Mouse (Mus musculus): ENCODE measurements around the gene Blcap.

Gene Blcap

DNA sequence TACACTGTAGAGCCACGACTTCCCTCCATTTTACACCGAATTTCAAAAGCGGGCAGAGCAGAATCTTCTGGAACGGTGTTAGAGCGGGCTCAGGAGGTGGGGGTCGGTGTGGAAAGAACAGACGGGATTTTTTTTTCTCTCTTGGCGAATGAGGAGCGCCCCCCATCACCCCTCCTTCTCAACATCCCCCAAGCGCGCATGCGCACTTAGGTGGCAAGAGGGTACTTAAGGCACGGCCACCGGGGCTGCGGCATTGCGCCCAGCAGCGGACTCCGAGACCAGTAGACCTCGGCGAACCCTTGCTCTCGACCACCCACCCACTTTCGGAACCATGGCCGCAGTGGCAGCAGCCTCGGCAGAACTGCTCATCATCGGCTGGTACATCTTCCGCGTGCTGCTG lies 11.2 kb downstream of the Blcap start, which contains the start of gene Nnat:
TSS of gene Nnat (plus strand) at position 221 of the 400 bp plus-strand sequence.
- DNase-seq (ENCODE audit: low spot score in 2 of 2), result peak in 1 of 2 experiments; percentile 31

DNA sequence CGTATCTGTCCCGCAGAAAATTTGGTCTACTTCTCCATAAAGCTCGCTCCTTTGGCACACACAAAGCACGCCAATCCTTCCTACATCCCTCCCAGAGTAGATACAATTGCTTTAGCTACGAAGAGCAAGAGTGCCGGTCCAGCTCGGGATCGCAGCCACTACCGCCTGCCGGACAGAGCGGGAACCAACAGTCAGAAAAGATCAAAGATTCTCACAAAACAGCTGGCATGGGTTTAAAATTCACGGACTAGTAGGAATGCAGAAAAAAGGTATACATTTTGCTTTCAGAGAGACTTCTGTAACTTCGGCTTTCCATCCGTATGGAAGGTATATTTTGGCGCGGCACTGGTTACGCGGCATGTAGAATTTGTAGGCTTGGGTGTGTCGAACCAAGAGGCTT lies 11.6 kb downstream of the Blcap start:
- no peak for DNase-seq (ENCODE audit: low spot score in 2 of 2)

DNA sequence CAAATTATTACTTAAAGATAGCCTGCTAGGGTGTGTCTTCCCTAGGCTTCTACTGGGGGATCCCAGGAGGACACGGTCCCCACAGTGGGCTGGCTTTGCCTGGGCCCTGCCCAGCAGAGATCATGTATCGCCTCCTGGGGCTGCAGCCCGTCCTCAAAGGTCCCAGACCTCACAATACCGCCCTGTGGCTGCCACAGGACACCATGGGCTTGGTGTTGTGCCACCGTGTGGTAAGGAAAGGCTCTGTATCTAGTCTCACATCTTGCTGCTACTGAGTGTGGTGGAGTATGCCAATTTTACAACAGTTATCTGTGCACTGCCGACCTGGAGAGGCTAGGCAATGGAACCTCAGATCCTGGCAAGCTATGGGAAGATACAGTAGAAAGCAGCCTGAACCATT lies 12.6 kb downstream of the Blcap start:
- no peak for DNase-seq (ENCODE audit: low spot score in 2 of 2)

DNA sequence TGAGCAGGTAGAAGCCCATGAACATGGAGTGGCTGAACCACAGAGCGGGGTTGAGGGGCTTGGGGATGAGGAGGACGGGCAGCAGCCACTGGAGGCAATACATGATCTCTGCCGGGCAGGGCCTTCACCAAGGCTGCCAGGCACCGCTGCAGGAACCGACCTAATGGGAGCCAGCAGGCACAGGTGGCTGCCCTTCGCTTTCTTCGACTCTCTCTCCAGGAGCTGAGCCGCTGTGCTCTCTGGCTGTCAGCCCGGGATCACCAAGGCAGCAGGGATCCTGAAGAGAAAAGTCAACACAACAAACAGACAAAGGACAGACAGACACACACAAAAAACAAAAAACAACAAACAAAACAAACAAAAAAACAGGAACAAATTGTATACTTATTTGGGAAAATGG lies 13.0 kb downstream of the Blcap start:
- no peak for DNase-seq (ENCODE audit: low spot score in 2 of 2)

DNA sequence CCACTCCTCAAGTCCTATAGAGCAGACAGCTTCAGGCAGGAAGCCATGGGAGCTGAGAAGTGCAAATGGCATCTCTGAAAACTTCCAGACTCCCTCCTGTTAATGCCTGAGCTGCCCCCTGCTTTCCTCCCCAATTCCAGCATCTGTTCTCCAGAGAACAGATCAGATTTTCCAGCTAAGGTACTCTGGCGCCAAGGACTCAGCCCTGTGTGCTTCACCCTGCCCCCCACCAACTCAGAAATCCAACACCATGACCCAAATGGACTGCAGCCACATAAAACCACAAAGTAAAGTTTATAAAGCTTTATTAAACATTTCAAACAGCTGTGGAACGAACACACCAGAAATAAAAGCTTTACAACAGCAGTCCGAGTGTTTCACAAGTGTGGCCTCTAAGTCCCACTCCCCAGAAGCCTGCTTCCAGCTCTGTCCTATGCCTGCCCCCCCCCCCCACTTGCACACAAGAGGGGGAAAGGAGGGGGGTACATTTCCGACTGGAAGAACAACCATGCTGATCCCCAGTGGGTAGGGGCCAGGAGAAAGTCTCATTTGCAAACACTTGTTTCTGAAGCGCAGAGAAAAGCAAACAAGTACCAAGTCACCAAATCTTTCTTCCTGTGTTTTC lies 14.9 kb downstream of the Blcap start:
- DNase-seq (ENCODE audit: low spot score in 2 of 2), result no peak

DNA sequence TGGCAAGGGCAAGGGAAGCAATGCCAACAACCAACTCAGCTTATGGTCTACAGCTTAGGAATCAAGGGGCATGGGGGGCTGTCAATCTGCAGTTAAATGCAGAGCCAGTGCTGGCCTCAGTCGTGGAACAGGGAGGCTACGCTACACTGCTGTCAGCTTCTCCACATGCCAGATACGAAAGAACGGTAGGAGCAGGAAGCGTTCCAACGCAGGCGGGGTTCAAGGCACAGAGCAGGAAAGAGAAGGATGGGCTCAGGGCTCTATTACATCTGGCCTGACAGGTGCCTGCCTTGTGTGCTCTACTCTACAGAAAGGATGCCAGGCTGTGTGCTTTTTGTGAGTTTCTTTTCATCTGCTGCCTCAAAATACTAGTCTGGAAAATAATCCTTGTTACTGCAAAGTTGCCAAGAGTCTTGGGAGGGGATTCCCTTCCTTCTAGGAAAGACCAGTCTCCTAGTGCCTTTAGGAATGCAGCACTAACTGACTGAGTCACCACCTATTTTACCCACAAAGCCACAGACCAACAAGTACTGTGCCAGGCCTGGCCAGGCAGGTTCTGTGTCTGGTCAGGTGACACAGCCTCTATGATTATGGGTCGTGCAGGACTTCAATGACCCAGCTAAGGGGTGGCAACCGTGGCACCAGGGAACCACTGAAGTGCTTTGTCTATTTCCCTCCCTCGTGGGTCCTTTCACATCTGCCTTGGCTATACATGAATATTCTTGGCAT lies 18.8 kb downstream of the Blcap start:
- no peak for DNase-seq (ENCODE audit: low spot score in 2 of 2)

DNA sequence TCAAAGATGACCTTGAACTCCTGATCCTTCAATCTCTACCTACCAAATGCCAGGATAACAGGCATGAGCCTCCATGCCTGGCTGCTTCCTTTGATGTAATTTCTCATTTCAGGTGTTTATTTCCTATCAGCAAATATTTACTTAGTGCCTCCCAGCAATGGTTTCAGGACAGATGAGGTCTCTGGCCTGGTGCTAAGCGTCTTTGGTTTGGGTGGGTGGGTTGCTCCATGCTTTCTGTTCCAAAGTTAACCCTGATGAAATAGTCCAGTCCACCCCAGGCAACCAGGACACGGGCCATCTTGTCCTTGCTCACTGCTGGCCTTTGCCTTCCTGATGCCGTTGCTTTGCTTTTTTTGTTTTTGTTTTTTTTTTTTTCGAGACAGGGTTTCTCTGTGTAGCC lies 20.8 kb downstream of the Blcap start:
- DNase-seq (ENCODE audit: low spot score in 2 of 2), result no peak

DNA sequence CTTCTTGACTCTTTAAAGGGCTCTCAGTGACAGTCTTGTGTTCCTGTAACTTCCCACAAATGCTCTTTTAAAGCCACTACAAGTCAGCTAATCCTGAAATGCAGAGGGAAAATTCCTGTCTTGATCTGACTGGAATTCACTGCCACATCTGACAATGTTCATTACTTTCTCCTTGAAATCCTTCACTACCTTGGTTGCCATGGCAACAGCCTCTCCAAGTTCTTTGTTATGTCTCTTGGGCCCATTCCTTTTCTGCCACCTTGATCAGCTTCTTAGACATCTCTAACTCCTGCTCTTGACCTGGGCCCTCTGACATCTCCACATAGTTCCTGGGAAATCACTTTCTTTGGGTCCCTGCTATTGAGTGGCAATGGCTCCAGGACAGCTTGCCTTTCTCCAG lies 24.4 kb downstream of the Blcap start:
- no peak for DNase-seq (ENCODE audit: low spot score in 2 of 2)

DNA sequence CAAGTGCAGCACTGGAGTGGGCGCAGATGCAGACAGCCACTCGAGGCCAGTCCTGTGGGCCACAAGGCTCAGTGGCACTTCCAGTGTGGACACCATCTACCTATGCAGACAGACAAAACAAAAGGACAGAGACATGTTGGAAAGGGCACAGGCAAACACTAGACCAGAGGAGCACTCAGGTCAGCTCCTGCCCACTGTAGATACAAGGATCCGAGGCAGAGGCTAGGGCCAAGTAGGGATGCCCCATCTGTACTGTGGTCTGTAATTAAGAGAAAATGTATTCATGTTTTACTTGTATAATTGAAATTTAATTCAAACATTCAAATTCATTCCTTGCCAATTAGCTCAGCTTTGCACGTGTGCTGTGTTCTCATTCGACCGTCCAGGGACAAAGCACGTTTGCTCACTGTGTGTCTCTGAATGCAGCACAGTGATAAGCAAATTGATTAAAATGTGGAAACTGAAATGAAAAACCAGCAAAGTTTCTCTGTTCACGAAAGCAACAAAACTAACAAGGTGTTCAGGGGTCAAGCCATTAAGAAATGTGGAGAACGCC lies 26.7 kb downstream of the Blcap start:
- DNase-seq (ENCODE audit: low spot score in 2 of 2), result no peak

DNA sequence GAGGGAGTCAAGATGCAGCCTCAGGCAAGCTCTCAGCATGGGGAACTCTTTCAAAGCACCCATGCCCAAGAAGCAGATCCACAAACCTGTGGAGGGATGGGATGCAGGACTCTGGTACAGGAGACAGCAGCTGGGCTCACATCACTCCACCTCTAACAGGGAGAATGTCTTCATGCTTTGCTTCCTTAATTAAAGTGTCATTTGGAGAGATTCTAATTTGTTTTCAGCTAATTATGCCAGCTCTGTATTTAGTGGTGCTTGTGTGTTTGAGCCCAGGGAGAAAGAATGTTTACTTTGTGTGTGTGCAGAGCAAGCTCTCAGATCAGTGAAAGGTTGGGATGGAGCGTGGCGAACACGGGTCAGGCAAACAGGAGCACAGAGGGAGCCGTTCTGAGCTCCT lies 28.7 kb downstream of the Blcap start:
- DNase-seq (ENCODE audit: low spot score in 2 of 2), result no peak

DNA sequence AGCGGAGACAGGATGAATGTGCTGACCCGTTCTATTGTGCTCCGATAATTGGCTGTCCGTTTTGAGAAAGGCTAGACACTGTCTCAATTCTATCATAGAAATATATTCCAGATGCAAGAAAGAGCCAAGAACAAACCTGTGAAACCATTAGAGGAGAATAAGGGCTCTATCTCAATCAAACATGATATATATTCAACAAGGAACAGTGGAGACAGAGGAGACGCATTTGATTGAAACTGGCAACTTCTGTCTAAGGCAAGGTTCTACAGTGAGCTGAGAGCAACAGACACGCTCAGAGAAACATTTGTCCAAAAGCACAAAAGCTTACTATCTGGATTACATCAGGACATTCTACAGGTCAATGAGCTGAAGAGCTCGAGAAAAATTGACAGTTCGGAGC lies 29.4 kb downstream of the Blcap start:
- no peak for DNase-seq (ENCODE audit: low spot score in 2 of 2)

DNA sequence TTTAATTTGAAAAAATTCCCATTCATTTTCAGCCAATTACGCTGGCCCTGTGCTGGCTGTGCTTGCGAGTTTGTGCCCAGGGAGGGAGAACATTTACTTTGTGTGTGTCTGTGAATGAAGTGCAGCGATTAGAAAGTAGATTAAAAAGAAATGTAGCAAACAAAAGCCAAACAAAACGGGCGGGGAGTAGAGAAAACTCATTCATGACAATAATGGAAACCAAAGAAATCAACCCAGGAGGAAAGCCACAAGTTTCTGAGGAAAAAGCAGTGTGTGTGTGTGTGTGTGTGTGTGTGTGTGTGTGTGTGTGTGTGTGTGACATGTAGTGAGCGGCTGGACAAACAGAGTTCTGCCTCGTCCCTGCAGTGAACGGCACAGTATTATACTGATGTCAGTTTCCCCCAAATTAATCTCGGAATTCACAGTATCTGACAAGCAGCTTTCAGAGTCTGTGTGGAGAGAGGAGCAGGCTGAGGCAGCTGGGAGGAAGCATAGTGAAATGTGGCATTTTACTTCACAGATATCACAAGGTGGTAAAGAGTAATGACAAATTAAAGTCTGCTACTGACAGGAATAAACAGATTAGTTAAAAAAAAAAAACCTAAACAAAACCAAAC lies 30.0 kb downstream of the Blcap start:
- DNase-seq (ENCODE audit: low spot score in 2 of 2), result no peak

DNA sequence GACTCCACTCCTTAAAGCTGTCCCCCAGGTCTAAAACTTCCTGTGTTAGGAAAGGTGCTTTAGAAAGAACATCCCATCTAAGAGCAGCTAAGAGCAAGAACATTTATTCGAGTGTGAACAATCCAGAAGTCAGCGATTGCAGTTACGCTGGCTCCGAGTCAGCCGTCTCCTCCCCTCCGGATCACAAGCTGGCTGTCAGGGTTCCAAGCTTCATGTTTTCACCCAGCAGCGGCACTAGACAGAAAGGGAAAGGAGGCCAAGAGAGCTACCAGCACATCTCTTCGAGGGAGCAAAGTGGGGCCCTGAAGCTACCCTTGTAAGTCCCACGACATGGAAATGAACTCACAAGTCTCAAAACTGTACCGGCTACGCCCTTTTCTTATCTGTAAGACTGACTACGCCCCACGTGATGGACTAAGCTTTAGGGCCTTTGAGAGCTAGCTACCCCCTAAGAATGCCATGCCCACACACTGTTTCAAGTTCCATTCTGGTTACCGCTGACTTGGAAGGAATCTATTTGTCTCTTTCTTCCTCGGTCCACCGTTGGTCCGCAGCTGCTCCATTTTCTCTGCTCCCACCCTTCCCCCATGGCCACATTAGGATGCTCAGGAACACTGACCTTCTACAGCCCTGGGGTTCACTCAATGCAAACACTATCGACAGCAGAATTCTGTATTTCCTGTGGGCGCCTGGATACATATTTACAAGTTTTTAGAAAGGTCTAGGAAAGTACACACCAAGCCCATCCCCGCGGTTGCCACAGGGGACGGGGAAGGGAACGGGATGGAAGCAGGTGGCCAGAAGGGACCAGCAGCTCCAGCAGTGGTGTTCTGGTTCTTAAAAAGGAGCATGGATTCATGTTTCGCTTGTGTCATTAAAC lies 30.8 kb downstream of the Blcap start:
- peak; percentile 64 to 68 for DNase-seq (ENCODE audit: low spot score in 2 of 2)

DNA sequence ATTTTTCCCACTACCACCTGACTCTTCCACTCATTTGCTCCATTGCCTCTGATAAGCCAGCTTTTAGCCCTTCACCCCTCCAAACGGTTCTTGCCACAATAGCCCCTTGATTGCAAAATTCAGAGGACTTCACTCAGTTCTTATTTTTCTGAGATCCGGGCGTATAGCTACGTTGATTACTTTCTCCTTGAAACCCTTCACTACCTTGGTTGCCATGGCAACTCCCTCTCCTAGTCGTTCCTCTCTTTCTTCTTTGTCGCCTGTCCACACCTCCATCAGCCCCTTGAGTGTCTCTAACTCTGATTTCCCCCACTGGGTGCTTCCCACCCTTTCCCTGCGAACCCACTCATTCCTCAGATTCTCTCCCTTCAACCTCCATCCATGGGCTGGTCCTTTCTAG lies 34.0 kb downstream of the Blcap start:
- peak in 1 of 2 experiments; percentile 34 for DNase-seq (ENCODE audit: low spot score in 2 of 2)

DNA sequence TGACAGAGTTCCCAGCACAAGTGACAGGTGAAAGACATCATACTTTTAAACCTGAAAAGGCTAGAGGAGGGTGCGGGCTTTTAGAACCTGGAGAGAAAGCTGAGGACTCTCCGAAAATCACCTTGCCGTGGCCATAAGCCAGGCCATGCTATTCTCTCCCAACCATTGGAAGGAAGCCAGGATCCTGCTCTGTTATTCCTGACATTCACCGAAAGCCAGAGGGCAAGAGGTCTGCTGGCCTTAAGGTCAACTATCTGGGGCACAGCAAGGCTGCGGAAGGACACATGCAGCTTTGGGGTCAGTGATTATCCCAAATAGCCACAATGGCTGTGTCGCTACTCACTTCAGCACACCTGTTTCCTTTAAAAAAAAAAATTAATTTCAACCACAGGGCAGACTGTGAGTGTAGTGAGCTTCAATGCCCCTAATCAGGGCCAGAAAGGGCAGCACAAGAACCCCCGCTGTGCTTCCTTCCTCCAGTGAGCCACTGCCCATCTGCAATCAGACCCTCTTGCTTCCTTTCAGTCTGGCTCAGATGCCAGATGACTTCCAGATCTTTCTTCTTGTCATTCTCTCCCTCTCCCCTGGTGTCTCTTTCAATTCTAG lies 34.5 kb downstream of the Blcap start:
- no peak for DNase-seq (ENCODE audit: low spot score in 2 of 2)

DNA sequence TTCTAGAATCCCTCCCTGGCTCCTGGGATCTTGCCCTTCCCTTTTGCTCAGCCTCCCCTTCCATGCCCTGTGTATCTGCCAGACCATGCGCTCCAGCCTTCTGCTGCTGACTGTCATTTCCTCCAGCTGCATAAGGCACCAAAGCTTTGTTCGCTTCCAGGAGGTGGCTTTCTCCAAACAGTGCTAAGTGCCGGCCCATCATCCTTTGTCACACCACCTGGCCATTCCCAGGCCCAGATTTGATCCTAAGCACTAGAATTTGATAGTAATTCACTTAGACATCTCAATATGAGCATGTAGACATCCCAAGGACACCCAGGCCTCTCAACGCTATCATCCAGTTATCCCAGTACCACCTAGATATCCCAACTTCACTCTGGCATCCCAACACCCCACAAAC lies 36.9 kb downstream of the Blcap start:
- DNase-seq (ENCODE audit: low spot score in 2 of 2), result no peak

DNA sequence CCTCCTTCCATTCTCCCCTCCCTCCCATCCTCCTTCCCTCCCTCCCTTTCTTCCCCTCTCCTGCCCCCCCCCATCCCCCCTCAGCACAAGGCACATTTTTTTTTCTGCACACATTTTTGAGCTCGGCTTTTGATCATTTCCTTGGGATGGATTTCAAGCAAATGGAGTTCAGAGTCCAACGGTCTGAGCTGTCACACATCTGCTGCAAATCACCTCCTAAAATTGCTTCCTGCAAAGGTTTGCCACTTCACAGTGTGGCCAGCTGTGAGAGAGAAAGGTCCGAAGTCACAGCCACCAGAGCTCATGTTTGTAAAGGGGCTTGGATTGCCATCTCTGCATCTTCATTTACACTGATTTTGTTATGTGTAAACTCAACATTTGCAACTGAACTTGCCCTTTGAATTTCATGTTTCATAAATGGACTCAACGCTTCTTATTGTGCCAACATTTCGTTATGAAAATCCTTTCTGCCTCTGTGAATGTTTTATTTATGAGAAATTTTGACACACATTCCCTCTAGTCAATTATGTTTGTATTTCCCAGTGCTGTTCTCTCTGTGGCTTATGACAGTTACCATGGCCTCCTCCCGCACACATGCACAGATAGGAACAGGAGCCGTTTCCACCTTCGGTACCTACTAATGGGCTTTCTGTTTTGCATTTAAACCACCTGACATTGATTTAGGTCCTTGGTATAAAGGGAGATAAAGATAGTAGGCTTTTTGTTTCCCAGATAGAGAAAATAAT lies 39.2 kb downstream of the Blcap start:
- DNase-seq (ENCODE audit: low spot score in 2 of 2), result no peak

DNA sequence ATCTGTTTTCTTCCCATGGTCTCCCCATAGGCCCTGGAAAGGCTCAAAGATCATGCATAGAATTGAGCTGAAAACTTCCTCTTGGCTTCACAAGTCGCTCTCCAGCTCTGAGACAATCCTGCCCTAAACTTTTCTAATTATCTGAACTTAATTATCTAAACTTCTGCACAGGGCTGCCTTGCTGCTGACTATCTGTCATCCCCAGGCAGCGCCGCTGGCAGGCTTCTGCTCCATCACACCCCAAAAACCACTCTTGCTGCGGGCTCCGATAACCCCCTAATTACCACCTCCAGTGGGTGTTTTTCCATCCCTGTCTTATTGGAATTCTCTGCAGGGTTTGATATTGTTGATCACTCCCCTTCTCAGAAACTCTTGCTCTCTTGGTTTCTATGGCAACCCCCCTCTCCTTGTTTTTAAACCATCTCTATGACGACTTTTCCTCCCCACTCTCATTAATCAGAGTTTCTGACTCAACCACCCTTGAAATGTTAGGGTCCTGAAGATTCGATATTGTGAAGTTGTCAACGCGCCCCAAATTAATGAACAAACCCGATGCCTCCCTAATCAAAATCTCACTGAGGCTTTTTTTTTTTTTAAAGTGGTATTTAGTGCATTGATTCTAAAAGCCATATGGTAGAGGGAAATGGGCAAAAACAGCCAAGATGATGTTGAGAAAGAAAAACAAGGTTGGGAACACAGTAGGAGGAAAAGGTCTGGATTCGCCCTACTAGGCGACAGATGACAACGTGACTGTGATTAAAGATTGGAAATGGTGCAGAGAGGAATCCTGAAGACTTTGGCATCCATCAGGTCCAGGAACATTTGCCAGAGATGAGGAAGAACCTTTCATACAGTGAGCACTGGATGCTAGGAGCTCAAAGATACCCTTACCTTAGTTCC lies 40.8 kb downstream of the Blcap start:
- no peak for DNase-seq (ENCODE audit: low spot score in 2 of 2)

DNA sequence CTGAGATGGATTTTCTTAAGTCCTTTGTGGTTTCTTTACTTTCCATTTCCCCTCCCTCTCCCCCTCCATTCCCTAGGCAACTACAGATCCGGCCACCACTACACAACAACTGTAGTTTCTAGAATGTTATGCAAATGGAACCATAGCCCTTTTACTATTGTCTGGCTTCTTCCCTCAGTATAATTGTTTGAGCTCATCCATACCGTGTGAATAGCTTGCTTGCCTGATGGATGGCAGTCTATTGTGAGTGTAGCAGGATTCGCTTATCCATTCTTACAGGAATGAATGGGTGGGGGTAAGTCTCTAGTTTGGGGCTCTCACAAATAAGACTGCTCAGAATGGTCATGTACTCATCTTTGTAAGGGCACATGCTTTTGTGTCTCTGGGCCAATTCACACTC lies 48.5 kb downstream of the Blcap start:
- DNase-seq (ENCODE audit: low spot score in 2 of 2), result no peak

DNA sequence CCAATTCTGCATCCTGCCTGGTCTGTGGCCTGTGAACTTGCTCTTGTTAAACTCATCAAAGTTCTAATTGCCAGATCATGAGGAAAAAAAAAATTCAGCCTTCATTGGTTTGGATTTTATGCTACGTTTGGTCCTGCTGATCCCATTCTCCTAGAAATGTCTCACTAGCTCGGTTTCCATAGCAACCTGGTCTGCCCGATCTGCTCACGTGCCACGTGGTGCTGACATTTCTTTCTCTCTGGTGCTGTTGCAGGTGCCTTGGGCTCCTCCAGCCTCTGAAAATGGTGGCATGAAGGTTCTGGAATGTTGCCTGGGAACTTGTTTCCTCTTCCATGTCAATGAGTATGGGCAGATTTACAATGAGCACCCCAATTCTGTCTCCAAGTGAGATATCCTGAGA lies 50.6 kb downstream of the Blcap start:
- DNase-seq (ENCODE audit: low spot score in 2 of 2), result peak; percentile 33 to 53
